Mouse (Mus musculus): ENCODE results near the gene Metap1d.

- TF ChIP-seq GATA1 (IDR thresholded peaks at IDR 0.05; ENCODE audit: borderline replicate concordance, low read length) (no peak), FLI1 (IDR thresholded peaks at IDR 0.05; ENCODE audit: low read length) (no peak)
Measured at GRCm38 (mm10) chr2:71462553-71462952, 9.5 kb downstream of the Metap1d start.
